24 mouse cellular contexts compared by ENCODE assay signal in genomic region chr1:183793324-183793723, GRCm38 (mm10).
A peak's percentile ranks its signal among the peaks of the same experiment; 100 is the strongest.
DNase-seq lines count a peak whose midpoint lies in the region; ATAC-seq lines count a peak whose summit lies in the region.
"Had no signal": no experiment of that assay in that cellular context is flagged by ENCODE, and none has a peak within 500 bp of the region (broad histone marks: within the 10 kb centered on the region; RNA-seq: fewer than 3 reads in every experiment).

No protein-coding gene starts in this region.

- no peaks in the 10 kb centered on the region for H3K36me3 ChIP-seq in heart, embryonic 12.5 days
- H3K36me3 ChIP-seq in heart, embryonic 15.5 days: no peaks in the 10 kb centered on the region
- H3K36me3 ChIP-seq in megakaryocyte, embryonic 14.5 days (replicated peaks; ENCODE audit: low read length): no peaks in the 10 kb centered on the region
- H3K36me3 ChIP-seq in stomach, embryonic 16.5 days (ENCODE audit: control insufficient read depth, insufficient read depth, low read length): no peaks in the 10 kb centered on the region
- H3K36me3 ChIP-seq: embryonic facial prominence, embryonic 12.5 days; embryonic facial prominence, embryonic 15.5 days had no signal

- no peaks in the 10 kb centered on the region for H3K27me3 ChIP-seq in heart, embryonic 12.5 days (replicated peaks)
- H3K27me3 ChIP-seq in heart, embryonic 15.5 days: no peaks in the 10 kb centered on the region
- H3K27me3 ChIP-seq in megakaryocyte, embryonic 14.5 days (replicated peaks): no peaks in the 10 kb centered on the region
- H3K27me3 ChIP-seq in stomach, embryonic 16.5 days (ENCODE audit: control insufficient read depth, insufficient read depth, low read length): no peaks in the 10 kb centered on the region
- H3K27me3 ChIP-seq: embryonic facial prominence, embryonic 12.5 days; embryonic facial prominence, embryonic 15.5 days had no signal

- H3K4me1 ChIP-seq in heart, embryonic 12.5 days (replicated peaks): peaks cover 17% of the 10 kb centered on the region
- peaks cover 12% of the 10 kb centered on the region; the same call in 1 of the 2 replicates for H3K4me1 ChIP-seq in heart, embryonic 15.5 days (replicated peaks)
- 0 out of 2 replicates have a peak, but pooled peaks cover 5% of the 10 kb centered on the region for H3K4me1 ChIP-seq in megakaryocyte, embryonic 14.5 days
- no peaks in the 10 kb centered on the region; the same call in 1 of the 2 replicates for H3K4me1 ChIP-seq in stomach, embryonic 16.5 days (ENCODE audit: control insufficient read depth, insufficient read depth, low read length)

- H3K27ac ChIP-seq in heart, embryonic 12.5 days (ENCODE audit: poor library complexity, severe bottlenecking): peak overlapping the region; percentile 78
- peak overlapping the region; percentile 47 for H3K27ac ChIP-seq in heart, embryonic 15.5 days
- H3K27ac ChIP-seq in stomach, embryonic 16.5 days (ENCODE audit: low read length): no peak overlapping the region
- H3K27ac ChIP-seq: embryonic facial prominence, embryonic 12.5 days; hindbrain, embryonic 14.5 days had no signal

- H3K9ac ChIP-seq in heart, embryonic 12.5 days: no peak overlapping the region
- H3K9ac ChIP-seq in heart, embryonic 15.5 days: no peak overlapping the region
- no peak overlapping the region for H3K9ac ChIP-seq in stomach, embryonic 16.5 days (ENCODE audit: low read length)
- H3K9ac ChIP-seq: embryonic facial prominence, embryonic 12.5 days; embryonic facial prominence, embryonic 15.5 days; forebrain, postnatal 0 days; hindbrain, embryonic 14.5 days had no signal

- H3K4me3 ChIP-seq in heart, embryonic 12.5 days: no peak overlapping the region
- no peak overlapping the region for H3K4me3 ChIP-seq in heart, embryonic 15.5 days
- peak overlapping the region; percentile 40 for H3K4me3 ChIP-seq in megakaryocyte, embryonic 14.5 days (replicated peaks)
- no peak overlapping the region for H3K4me3 ChIP-seq in stomach, embryonic 16.5 days (replicated peaks; ENCODE audit: low read length)
- H3K4me3 ChIP-seq: embryonic facial prominence, embryonic 12.5 days; embryonic facial prominence, embryonic 15.5 days; gastrocnemius, adult 2 months had no signal

- 54% methylated on average over 4 of the region's 4 CpGs for WGBS in heart, embryonic 12.5 days
- WGBS in heart, embryonic 15.5 days: 67% methylated on average over 4 of the region's 4 CpGs
- WGBS in stomach, embryonic 16.5 days: 78% methylated on average over 4 of the region's 4 CpGs

- peaks cover 3% of the 10 kb centered on the region; the same call in 1 of the 2 replicates for H3K9me3 ChIP-seq in heart, embryonic 12.5 days (replicated peaks)
- no peaks in the 10 kb centered on the region for H3K9me3 ChIP-seq in heart, embryonic 15.5 days (replicated peaks)
- 0 out of 2 replicates have a peak, but pooled peaks cover 7% of the 10 kb centered on the region for H3K9me3 ChIP-seq in megakaryocyte, embryonic 14.5 days
- H3K9me3 ChIP-seq in stomach, embryonic 16.5 days (replicated peaks; ENCODE audit: control insufficient read depth, low read length): 0 out of 2 replicates have a peak, but pooled peaks cover 3% of the 10 kb centered on the region
- H3K9me3 ChIP-seq: embryonic facial prominence, embryonic 12.5 days; embryonic facial prominence, embryonic 15.5 days had no signal

- intact Hi-C loops in heart, postnatal 25 days (cut with DNase I): no loop called here

- H3K4me2 ChIP-seq in heart, embryonic 12.5 days: no peak overlapping the region
- H3K4me2 ChIP-seq in heart, embryonic 15.5 days: no peak overlapping the region
- no peak overlapping the region for H3K4me2 ChIP-seq in stomach, embryonic 16.5 days (ENCODE audit: low read depth, low read length)
- H3K4me2 ChIP-seq: embryonic facial prominence, embryonic 12.5 days; embryonic facial prominence, embryonic 15.5 days; hindbrain, embryonic 14.5 days had no signal

- no peak for DNase-seq in heart, adult 9 months (ENCODE audit: low spot score in 2 of 2)
- DNase-seq in heart, postnatal 25 days (ENCODE audit: low spot score): no peak
- no peak for DNase-seq in lung, adult 18-20 months
- DNase-seq: adrenal gland, adult 2 months; adrenal gland, postnatal 14 days; cerebellum, adult 11 months; cerebellum, adult 2 months; cerebellum, adult 9-11 months; cerebellum, postnatal 25 days; gastrocnemius, adult 2 months; gastrocnemius, postnatal 14 days; kidney, adult 18-20 months had no signal

- peak; percentile 60 for ATAC-seq in heart, embryonic 12.5 days (ENCODE audit: insufficient number of reproducible peaks, low FRiP score)
- no peak for ATAC-seq in heart, embryonic 15.5 days (replicated peaks; ENCODE audit: insufficient number of reproducible peaks, insufficient read depth, low FRiP score, low read depth)
- no peak for ATAC-seq in megakaryocyte, adult 5-6 weeks (ENCODE audit: poor library complexity, severe bottlenecking)
- ATAC-seq in stomach, embryonic 16.5 days (ENCODE audit: insufficient read depth, low FRiP score): peak; percentile 10; the same call in 1 of the 2 replicates
- ATAC-seq: CD4-positive, CD25-positive, alpha-beta regulatory T cell, adult 4 months; hindbrain, postnatal 0 days; inflammation-experienced regulatory T-cells, adult 6 months had no signal

Comparison
In these comparisons a context has a peak if more than half of its experiments do, and no peak if none do; other contexts are left out.
1. ATAC-seq: peak in heart, embryonic 12.5 days (single experiment) and stomach, embryonic 16.5 days (single experiment); none in heart, embryonic 15.5 days (single experiment) and megakaryocyte, adult 5-6 weeks (single experiment).